Mouse (Mus musculus) limb, embryonic 15.5 days (tissue): ENCODE results near the gene Tmprss11b. TPM values are rescaled to one million over a fixed set of nuclear protein-coding genes. Genes with fewer than 3 reads are reported as not detected.
"Not testable (repeated sequence)": the region's sequence is repeated elsewhere in the genome, so short reads cannot be mapped to it uniquely, and the experiment has no call there.

Experiments used
- ATAC-seq: fragments of 200-750 bp; cut with Nextera tagmentation; 2 replicates; pipeline ENCODE4 v1.8.0; 2017; ENCODE audit warnings: low read depth, moderate TSS enrichment; ENCODE audit not compliant: insufficient number of reproducible peaks, low FRiP score, low TSS enrichment
- H3K27ac ChIP-seq: fragments of 300-500 bp; sonication (generic); 2 replicates; pipeline ENCODE4 v1.5.1; 2015; ENCODE audit warnings: moderate library complexity, mild to moderate bottlenecking, inconsistent platforms
- H3K27me3 ChIP-seq: fragments of 300-500 bp; sonication (generic); 2 replicates; pipeline ENCODE4 v1.6.1; 2015; ENCODE audit warnings: inconsistent platforms
- H3K36me3 ChIP-seq: fragments of 300-500 bp; sonication (generic); 2 replicates; pipeline ENCODE4 v1.6.1; 2015; ENCODE audit warnings: inconsistent platforms
- H3K4me1 ChIP-seq: fragments of 300-500 bp; sonication (generic); 2 replicates; pipeline ENCODE4 v1.6.1; 2015; ENCODE audit warnings: inconsistent platforms
- H3K4me2 ChIP-seq: fragments of 300-500 bp; sonication (generic); 2 replicates; pipeline ENCODE4 v1.6.1; 2015; ENCODE audit warnings: mild to moderate bottlenecking, inconsistent platforms
- H3K4me3 ChIP-seq: fragments of 300-500 bp; sonication (generic); 2 replicates; pipeline ENCODE4 v1.5.1; 2015; ENCODE audit warnings: mild to moderate bottlenecking, inconsistent platforms
- H3K9ac ChIP-seq: fragments of 300-500 bp; sonication (generic); 2 replicates; pipeline ENCODE4 v1.6.1; 2015; ENCODE audit warnings: inconsistent platforms
- H3K9me3 ChIP-seq: fragments of 300-500 bp; sonication (generic); 2 replicates; pipeline ENCODE4 v1.6.1; 2016; ENCODE audit warnings: inconsistent platforms
- WGBS: fragments of 180-500 bp; shearing (Covaris S2); methylation state at CpG from one replicate; pipeline ENCODE4 v1.1.7; 2015; 5-methylcytosine and 5-hydroxymethylcytosine counted together
- polyA plus RNA-seq: library from polyadenylated mRNA; unstranded; fragments of >200 nt; fragmentation: Nextera tagmentation; extraction: Ambion mirVana; gene quantifications from 2 replicates; pipeline ENCODE4 v1.2.1, GENCODE M21; 2015

Tmprss11b gene
- 0.12 and 0.44 TPM in 2 replicates for polyA plus RNA-seq

DNA sequence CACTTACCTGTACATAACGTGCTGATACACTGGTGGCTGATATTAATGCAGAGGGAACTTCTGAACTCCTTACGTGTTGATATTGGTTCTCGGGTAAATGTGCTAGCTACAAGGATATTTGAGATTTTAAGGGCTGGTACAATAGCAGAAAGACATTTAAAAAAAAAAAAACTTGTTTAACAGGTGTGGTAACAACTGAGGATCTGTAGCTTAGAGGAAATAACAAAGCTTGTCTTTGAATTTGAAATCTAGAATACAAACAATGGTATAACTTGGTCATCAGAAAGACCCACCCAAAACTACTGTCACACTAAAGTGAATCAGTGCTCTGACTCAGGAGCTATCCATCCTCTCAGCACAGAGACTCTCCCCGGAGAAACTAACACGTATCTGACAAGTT, at the start of gene Tmprss11b:
Tmprss11b (minus strand) TSS at position 101 of the 400 bp plus-strand sequence.
- no peak for ATAC-seq
- H3K9me3 ChIP-seq: no peaks in the 10 kb centered on the region
- H3K36me3 ChIP-seq: no peaks in the 10 kb centered on the region
- no peak within 1 kb of the TSS for H3K4me2 ChIP-seq
- no peak within 1 kb of the TSS for H3K9ac ChIP-seq
- 68% methylated on average over 5 of the region's 5 CpGs for WGBS
- H3K27me3 ChIP-seq: no peaks in the 10 kb centered on the region
- no peaks in the 10 kb centered on the region for H3K4me1 ChIP-seq
- H3K27ac ChIP-seq: no peak within 1 kb of the TSS
- H3K4me3 ChIP-seq: no peak within 1 kb of the TSS

DNA sequence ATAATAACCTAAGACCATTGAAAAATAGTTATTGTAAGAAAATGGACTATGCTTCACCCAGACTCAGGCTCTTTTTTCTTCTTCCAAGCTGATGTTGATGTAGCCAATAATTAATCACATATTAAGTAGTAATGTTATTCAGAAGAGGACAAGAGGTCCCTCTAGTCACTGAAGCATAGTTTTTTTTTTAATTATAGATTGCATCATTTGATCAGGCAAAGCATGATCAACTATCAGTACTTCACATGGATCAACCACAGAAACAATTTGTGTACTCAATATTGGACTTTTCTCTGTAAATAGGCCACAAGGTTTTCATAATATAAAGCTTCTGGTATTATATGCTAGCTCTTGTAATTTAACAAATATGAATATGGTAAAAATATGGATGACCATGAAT, 48.9 kb upstream of the Tmprss11b start:
- no peak for ATAC-seq
- Histone ChIP-seq H3K4me3 (no peak overlapping the region), H3K27ac (no peak overlapping the region), H3K4me2 (no peak overlapping the region), H3K9me3 (no peaks in the 10 kb centered on the region), H3K9ac (no peak overlapping the region), H3K27me3 (no peaks in the 10 kb centered on the region), H3K36me3 (no peaks in the 10 kb centered on the region), H3K4me1 (no peaks in the 10 kb centered on the region)

DNA sequence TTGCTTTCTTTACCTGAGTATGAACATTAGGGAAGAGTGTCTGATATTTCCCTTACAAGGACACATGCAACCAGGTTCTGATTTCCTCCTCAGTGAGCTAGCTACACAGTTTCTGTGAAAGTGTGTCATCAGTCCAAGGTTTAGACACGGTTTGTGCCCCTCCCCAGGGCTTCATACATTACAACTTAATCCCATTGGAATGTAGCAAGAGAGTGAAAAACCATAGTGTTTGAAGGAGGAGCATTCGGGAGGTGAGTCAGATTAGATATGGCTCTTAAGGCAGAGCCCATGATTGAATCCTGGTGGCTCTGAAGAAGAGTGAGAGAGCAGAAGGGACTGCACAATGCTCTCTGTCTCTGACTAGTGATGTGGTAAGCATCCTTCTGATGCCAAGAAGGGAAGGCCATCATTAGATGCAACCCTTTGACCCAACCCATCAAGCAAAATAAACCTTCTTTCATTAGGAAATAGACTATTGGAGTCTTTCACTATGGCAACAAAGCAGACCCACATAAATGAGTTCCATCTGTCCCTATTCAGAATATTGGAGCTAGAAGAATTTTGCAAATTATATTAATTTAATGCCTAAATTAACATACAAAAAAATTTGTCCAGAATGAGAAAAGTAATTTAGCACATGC, 46.8 kb upstream of the Tmprss11b start:
- Histone ChIP-seq H3K27me3 (no peaks in the 10 kb centered on the region), H3K36me3 (no peaks in the 10 kb centered on the region), H3K4me1 (no peaks in the 10 kb centered on the region), H3K9ac (no peak overlapping the region), H3K27ac (no peak overlapping the region), H3K4me2 (no peak overlapping the region), H3K9me3 (no peaks in the 10 kb centered on the region), H3K4me3 (no peak overlapping the region)
- 45% methylated on average over 2 of the region's 2 CpGs for WGBS
- ATAC-seq: no peak

DNA sequence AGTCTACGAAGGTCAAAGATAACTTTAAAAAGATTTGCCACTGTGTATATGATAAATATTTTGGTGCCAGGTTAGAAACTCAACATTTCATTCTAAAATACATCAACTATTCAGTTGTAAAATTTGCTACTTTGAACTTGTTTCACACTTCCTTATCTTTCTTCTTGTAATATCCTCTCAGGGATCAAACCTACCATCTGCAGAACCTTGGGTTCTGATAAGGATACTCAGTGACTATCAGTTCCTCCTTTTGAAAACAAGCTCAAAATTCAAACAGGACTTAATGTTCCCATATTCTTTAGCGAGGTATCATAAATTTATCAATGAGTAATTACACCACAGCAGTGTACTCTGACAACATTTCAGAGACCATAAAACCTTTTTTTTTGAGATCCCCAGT, 38.8 kb upstream of the Tmprss11b start:
- no peak overlapping the region for H3K4me3 ChIP-seq
- H3K36me3 ChIP-seq: no peaks in the 10 kb centered on the region
- H3K9me3 ChIP-seq: no peaks in the 10 kb centered on the region
- H3K4me1 ChIP-seq: no peaks in the 10 kb centered on the region
- H3K27me3 ChIP-seq: no peaks in the 10 kb centered on the region
- no peak for ATAC-seq
- H3K9ac ChIP-seq: no peak overlapping the region
- WGBS: 80% methylated on average over 2 of the region's 2 CpGs
- no peak overlapping the region for H3K4me2 ChIP-seq
- no peak overlapping the region for H3K27ac ChIP-seq

DNA sequence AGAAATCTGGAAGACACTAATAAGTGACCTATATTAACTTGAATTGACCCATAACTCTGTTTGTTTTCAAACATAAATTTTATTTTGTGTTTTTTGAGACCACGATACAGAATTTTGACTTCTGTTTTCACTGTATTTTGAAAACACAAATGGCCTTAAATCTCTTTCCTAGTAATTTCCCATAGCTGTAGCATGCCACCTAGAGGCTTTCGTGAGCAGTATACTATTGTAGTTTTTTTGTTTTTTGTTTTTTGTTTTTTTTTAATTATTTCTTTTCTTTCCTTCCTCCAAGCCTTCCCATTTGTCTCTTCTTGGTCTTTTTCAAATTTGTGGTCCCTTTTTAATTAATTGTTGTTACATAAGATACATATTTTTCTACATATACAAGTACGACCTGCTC, 28.8 kb upstream of the Tmprss11b start:
- no peak overlapping the region for H3K9ac ChIP-seq
- H3K4me2 ChIP-seq: no peak overlapping the region
- H3K4me3 ChIP-seq: no peak overlapping the region
- no peak overlapping the region for H3K27ac ChIP-seq
- ATAC-seq: no peak
- H3K36me3 ChIP-seq: no peaks in the 10 kb centered on the region
- 79% methylated on average over 3 of the region's 3 CpGs for WGBS
- no peaks in the 10 kb centered on the region for H3K4me1 ChIP-seq
- no peaks in the 10 kb centered on the region for H3K27me3 ChIP-seq
- H3K9me3 ChIP-seq: no peaks in the 10 kb centered on the region

DNA sequence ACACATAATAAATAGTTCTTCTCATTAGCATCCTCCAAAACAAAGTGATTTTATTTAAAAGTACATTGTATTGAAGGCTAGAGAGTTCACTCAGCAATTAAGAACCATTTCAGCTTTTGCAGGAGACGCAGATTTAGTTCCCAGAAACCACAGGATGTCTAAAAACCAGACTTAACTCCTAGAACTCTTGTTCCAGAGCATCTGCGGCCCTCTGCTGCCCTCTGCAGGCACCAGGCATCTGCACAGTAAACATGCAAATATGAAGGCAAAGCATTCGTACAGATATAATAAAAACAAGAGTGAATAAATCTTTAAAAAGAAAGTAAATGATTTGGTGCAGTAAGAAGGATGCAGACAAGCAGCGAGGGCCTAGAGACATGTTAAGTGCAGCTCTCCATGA, 8.5 kb upstream of the Tmprss11b start:
- 59% methylated on average over 4 of the region's 4 CpGs for WGBS
- H3K36me3 ChIP-seq: no peaks in the 10 kb centered on the region
- no peak overlapping the region for H3K27ac ChIP-seq
- no peaks in the 10 kb centered on the region for H3K9me3 ChIP-seq
- H3K9ac ChIP-seq: no peak overlapping the region
- no peaks in the 10 kb centered on the region for H3K4me1 ChIP-seq
- no peak for ATAC-seq
- no peak overlapping the region for H3K4me3 ChIP-seq
- no peaks in the 10 kb centered on the region for H3K27me3 ChIP-seq
- no peak overlapping the region for H3K4me2 ChIP-seq

DNA sequence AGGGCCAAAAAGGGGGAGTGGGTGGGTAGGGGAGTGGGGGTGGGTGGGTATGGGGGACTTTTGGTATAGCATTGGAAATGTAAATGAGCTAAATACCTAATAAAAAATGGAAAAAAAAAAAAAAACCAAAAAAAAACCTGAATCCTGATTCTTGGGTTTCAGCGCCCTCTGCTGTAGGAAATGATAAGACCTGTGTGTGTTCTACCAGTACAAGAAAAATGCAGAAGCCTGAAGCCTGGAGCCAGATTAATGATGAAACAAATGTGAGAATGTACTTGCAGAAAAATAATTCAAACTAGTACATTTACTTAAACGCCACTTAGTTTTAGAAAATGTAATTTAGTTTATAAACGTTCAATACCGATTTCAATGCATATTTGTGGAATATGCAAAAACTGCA, 27.0 kb downstream of the Tmprss11b start:
- not testable (repeated sequence) for H3K36me3 ChIP-seq, H3K4me1 ChIP-seq, H3K27ac ChIP-seq, H3K9ac ChIP-seq, H3K9me3 ChIP-seq, ATAC-seq, H3K4me2 ChIP-seq, H3K4me3 ChIP-seq, H3K27me3 ChIP-seq
- 31% methylated on average over 4 of the region's 4 CpGs for WGBS

DNA sequence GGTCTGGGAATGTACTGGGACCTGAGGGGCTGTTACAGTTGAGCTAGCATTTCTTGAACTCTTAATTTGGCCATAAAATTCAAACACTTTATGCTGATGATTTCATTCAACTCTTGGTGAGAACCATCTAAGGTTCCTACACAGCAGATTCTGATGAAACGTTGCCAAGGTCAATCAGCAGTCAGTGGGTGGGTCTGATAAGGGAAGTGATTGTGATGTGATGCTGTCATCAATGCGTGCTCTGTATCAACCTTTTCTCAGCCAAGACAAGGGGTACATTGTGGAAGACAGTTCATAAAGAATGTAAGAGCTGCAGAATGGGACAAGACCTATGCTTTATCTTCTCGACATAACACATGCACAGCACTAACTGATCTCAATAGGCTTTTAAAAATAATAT, 35.4 kb downstream of the Tmprss11b start:
- H3K4me3 ChIP-seq: no peak overlapping the region
- H3K4me2 ChIP-seq: no peak overlapping the region
- H3K36me3 ChIP-seq: no peaks in the 10 kb centered on the region
- H3K27me3 ChIP-seq: no peaks in the 10 kb centered on the region
- no peaks in the 10 kb centered on the region for H3K4me1 ChIP-seq
- WGBS: 61% methylated on average over 3 of the region's 3 CpGs
- H3K9ac ChIP-seq: no peak overlapping the region
- H3K27ac ChIP-seq: no peak overlapping the region
- ATAC-seq: no peak
- H3K9me3 ChIP-seq: no peaks in the 10 kb centered on the region

DNA sequence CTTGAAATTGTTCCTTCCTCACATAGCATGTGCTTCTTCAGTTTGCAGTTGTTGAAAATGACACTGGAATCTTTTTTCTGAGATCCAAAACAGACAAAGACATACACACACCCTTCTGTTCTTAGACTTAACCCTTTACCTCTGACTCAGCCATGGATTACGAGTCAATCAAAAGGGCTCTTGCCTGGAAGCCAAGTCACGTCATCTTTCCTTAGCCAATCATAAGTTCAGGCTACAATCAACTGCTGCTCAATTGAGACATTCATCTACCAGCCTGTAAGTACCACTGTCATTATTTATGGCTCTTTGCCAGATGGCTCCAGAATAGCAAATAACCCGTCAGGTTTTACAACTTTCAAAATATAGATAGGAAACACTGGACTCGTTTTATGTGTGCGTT, 43.8 kb downstream of the Tmprss11b start, which contains the start of gene Tmprss11f:
Tmprss11f (minus strand) TSS at position 101 of the 400 bp plus-strand sequence.
- no peak within 1 kb of the TSS for H3K27ac ChIP-seq
- ATAC-seq: no peak
- H3K36me3 ChIP-seq: no peaks in the 10 kb centered on the region
- no peaks in the 10 kb centered on the region for H3K9me3 ChIP-seq
- no peak within 1 kb of the TSS for H3K4me3 ChIP-seq
- H3K4me1 ChIP-seq: no peaks in the 10 kb centered on the region
- no peak within 1 kb of the TSS for H3K4me2 ChIP-seq
- H3K27me3 ChIP-seq: no peaks in the 10 kb centered on the region
- 53% methylated on average over 5 of the region's 5 CpGs for WGBS
- H3K9ac ChIP-seq: no peak within 1 kb of the TSS

DNA sequence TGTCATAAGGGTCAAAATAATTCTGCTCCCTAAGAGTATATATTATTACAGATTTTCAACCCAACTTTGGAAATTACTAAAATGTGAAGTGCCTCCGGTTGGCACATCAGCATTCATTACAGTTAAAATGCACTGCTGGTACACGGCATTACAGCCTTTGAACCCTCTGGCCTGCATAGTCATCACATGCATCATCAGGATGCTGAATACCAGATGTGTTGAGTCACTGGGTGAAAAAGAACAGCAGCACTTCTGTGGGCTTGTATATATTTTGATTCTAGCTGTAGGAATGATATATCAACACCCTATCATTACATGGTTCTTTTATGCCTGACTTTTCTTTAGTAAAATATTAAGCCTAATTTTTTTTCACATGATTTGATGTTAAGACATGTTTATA, 45.5 kb downstream of the Tmprss11b start:
- 48% methylated on average over 2 of the region's 2 CpGs for WGBS
- Histone ChIP-seq H3K36me3 (no peaks in the 10 kb centered on the region), H3K4me1 (no peaks in the 10 kb centered on the region), H3K4me3 (no peak overlapping the region), H3K9ac (no peak overlapping the region), H3K27ac (no peak overlapping the region), H3K27me3 (no peaks in the 10 kb centered on the region), H3K4me2 (no peak overlapping the region), H3K9me3 (no peaks in the 10 kb centered on the region)
- ATAC-seq: no peak

DNA sequence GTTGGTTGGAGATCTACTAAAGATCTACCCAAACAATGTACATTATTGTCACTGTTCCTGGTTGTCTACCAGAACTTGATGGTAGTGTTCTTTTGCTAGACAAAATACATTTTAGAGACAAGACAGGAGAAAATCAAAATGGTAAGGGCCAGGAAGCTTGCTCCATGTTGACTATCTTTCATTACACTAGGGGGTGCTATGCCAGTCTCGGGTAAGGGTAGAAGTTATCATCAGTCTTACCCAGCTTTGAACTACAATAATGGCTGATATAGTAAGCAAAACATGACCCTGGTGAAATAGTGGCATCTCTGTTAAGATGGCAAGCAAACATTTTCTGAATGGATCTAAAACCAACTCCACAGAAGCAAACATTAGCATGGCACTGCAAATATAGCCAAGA, 54.4 kb downstream of the Tmprss11b start:
- Histone ChIP-seq H3K27me3 (no peaks in the 10 kb centered on the region), H3K36me3 (no peaks in the 10 kb centered on the region), H3K9me3 (no peaks in the 10 kb centered on the region), H3K4me3 (no peak overlapping the region), H3K27ac (no peak overlapping the region), H3K9ac (no peak overlapping the region), H3K4me2 (no peak overlapping the region), H3K4me1 (no peaks in the 10 kb centered on the region)
- 79% methylated on average over 1 of the region's 1 CpGs for WGBS
- no peak for ATAC-seq
